Mouse (Mus musculus) embryonic facial prominence, embryonic 10.5 days (tissue): ENCODE measurements at regions not wholly inside any gene's neighbourhood (a gene's known extent, or its start where the extent isn't known, plus 50 kb on each side); places are given as distances from the start of the nearest gene placed in this dataset.
A peak's percentile ranks its signal among the peaks of the same experiment; 100 is the strongest.

ENCODE experiments used
- DNase-seq: peaks from one replicate; pipeline ENCODE4 v3.0.0-alpha.2; 2017; ENCODE audit warnings: low spot score
- H3K27ac ChIP-seq: fragments of 300-500 bp; sonication (generic); replicated peaks from 2 replicates; pipeline ENCODE4 v1.5.1; 2016; ENCODE audit warnings: mild to moderate bottlenecking
- H3K27me3 ChIP-seq: fragments of 300-500 bp; sonication (generic); replicated peaks from 2 replicates; pipeline ENCODE4 v1.6.1; 2016; ENCODE audit warnings: low read depth, mild to moderate bottlenecking; ENCODE audit not compliant: poor library complexity, severe bottlenecking
- H3K36me3 ChIP-seq: fragments of 300-500 bp; sonication (generic); replicated peaks from 2 replicates; pipeline ENCODE4 v1.6.1; 2016; ENCODE audit warnings: mild to moderate bottlenecking, moderate library complexity
- H3K4me1 ChIP-seq: fragments of 300-500 bp; sonication (generic); 2 replicates; pipeline ENCODE4 v1.6.1; 2016
- H3K4me3 ChIP-seq: fragments of 300-500 bp; sonication (generic); 2 replicates; pipeline ENCODE4 v1.5.1; 2016; ENCODE audit warnings: mild to moderate bottlenecking, moderate library complexity
- H3K9me3 ChIP-seq: fragments of 300-500 bp; sonication (generic); 2 replicates; pipeline ENCODE4 v1.6.1; 2016; ENCODE audit warnings: mild to moderate bottlenecking
- WGBS: fragments of 180-500 bp; shearing (Covaris S2); methylation state at CpG from one replicate; pipeline ENCODE4 v1.1.7; 2016; 5-methylcytosine and 5-hydroxymethylcytosine counted together

- Histone ChIP-seq H3K4me3 (no peak overlapping the region), H3K27me3 (no peaks in the 10 kb centered on the region), H3K36me3 (no peaks in the 10 kb centered on the region), H3K27ac (no peak overlapping the region), H3K4me1 (peaks cover 15% of the 10 kb centered on the region), H3K9me3 (no peaks in the 10 kb centered on the region)
- no peak for DNase-seq
- 74% methylated on average over 9 of the region's 9 CpGs for WGBS
These were observed 257.5 kb downstream of the Ankrd50 start for GRCm38 (mm10) chr3:38227121-38227520.

- no peak for DNase-seq
- WGBS, result 61% methylated on average over 2 of the region's 2 CpGs
- H3K9me3 ChIP-seq, result no peaks in the 10 kb centered on the region
These were observed 258.5 kb downstream of the Ankrd50 start for GRCm38 (mm10) chr3:38226147-38226546.

GRCm38 (mm10) chr3:38221834-38222215 lies 262.8 kb downstream of the Ankrd50 start:
- Histone ChIP-seq H3K4me1 (peaks cover 4% of the 10 kb centered on the region; the same call in 1 of the 2 replicates), H3K36me3 (no peaks in the 10 kb centered on the region), H3K4me3 (no peak overlapping the region), H3K27me3 (no peaks in the 10 kb centered on the region), H3K9me3 (no peaks in the 10 kb centered on the region), H3K27ac (no peak overlapping the region)
- WGBS, result 90% methylated on average over 8 of the region's 8 CpGs
- DNase-seq, result no peak

More at GRCm38 (mm10) chr3:38226147-38226546, 258.5 kb downstream of the Ankrd50 start:
- H3K27ac ChIP-seq, result no peak overlapping the region
- H3K4me3 ChIP-seq, result no peak overlapping the region
- no peaks in the 10 kb centered on the region for H3K27me3 ChIP-seq
- peaks cover 14% of the 10 kb centered on the region; the same call in 1 of the 2 replicates for H3K4me1 ChIP-seq
- H3K36me3 ChIP-seq, result no peaks in the 10 kb centered on the region

GRCm38 (mm10) chr3:38220934-38221833 lies 263.5 kb downstream of the Ankrd50 start:
- Histone ChIP-seq H3K27me3 (no peaks in the 10 kb centered on the region), H3K27ac (no peak overlapping the region), H3K4me1 (peaks cover 4% of the 10 kb centered on the region; the same call in 1 of the 2 replicates), H3K36me3 (no peaks in the 10 kb centered on the region), H3K4me3 (no peak overlapping the region), H3K9me3 (no peaks in the 10 kb centered on the region)
- peak; percentile 45 for DNase-seq
- WGBS, result 54% methylated on average over 11 of the region's 11 CpGs

GRCm38 (mm10) chr3:38209081-38209480 lies 275.6 kb downstream of the Ankrd50 start:
- Histone ChIP-seq H3K4me3 (no peak overlapping the region), H3K27me3 (no peaks in the 10 kb centered on the region), H3K4me1 (no peaks in the 10 kb centered on the region), H3K36me3 (no peaks in the 10 kb centered on the region), H3K9me3 (no peaks in the 10 kb centered on the region), H3K27ac (no peak overlapping the region)
- DNase-seq, result no peak
- WGBS, result 86% methylated on average over 3 of the region's 3 CpGs

- Histone ChIP-seq H3K4me3 (no peak overlapping the region), H3K27me3 (no peaks in the 10 kb centered on the region), H3K9me3 (no peaks in the 10 kb centered on the region), H3K36me3 (no peaks in the 10 kb centered on the region), H3K27ac (no peak overlapping the region), H3K4me1 (no peaks in the 10 kb centered on the region)
- WGBS, result 93% methylated on average over 1 of the region's 1 CpGs
- DNase-seq, result no peak
These were observed 276.8 kb downstream of the Ankrd50 start for GRCm38 (mm10) chr3:38207867-38208266.

- no peak overlapping the region for H3K27ac ChIP-seq
- H3K4me1 ChIP-seq, result no peaks in the 10 kb centered on the region
- no peaks in the 10 kb centered on the region for H3K27me3 ChIP-seq
- no peaks in the 10 kb centered on the region for H3K36me3 ChIP-seq
- H3K4me3 ChIP-seq, result no peak overlapping the region
- no peaks in the 10 kb centered on the region; the same call in 1 of the 2 replicates for H3K9me3 ChIP-seq
- DNase-seq, result peak; percentile 62
- 71% methylated on average over 10 of the region's 10 CpGs for WGBS
These were observed 282.6 kb downstream of the Ankrd50 start for GRCm38 (mm10) chr3:38201861-38202656.

GRCm38 (mm10) chr3:38194001-38194400 lies 290.6 kb downstream of the Ankrd50 start:
- WGBS, result 84% methylated on average over 4 of the region's 4 CpGs
- H3K9me3 ChIP-seq, result no peaks in the 10 kb centered on the region
- H3K4me1 ChIP-seq, result no peaks in the 10 kb centered on the region
- H3K4me3 ChIP-seq, result no peak overlapping the region
- H3K27ac ChIP-seq, result no peak overlapping the region
- no peaks in the 10 kb centered on the region for H3K27me3 ChIP-seq
- H3K36me3 ChIP-seq, result no peaks in the 10 kb centered on the region
- DNase-seq, result no peak

GRCm38 (mm10) chr3:38187406-38187896 lies 297.2 kb downstream of the Ankrd50 start:
- WGBS, result 89% methylated on average over 3 of the region's 3 CpGs
- H3K9me3 ChIP-seq, result no peaks in the 10 kb centered on the region
- H3K4me1 ChIP-seq, result no peaks in the 10 kb centered on the region
- no peaks in the 10 kb centered on the region for H3K27me3 ChIP-seq
- no peak overlapping the region for H3K27ac ChIP-seq
- H3K36me3 ChIP-seq, result no peaks in the 10 kb centered on the region
- DNase-seq, result no peak
- H3K4me3 ChIP-seq, result no peak overlapping the region

- 89% methylated on average over 1 of the region's 1 CpGs for WGBS
- Histone ChIP-seq H3K9me3 (no peaks in the 10 kb centered on the region), H3K4me1 (no peaks in the 10 kb centered on the region), H3K27ac (no peak overlapping the region), H3K36me3 (no peaks in the 10 kb centered on the region), H3K27me3 (no peaks in the 10 kb centered on the region), H3K4me3 (no peak overlapping the region)
- no peak for DNase-seq
These were observed 298.1 kb downstream of the Ankrd50 start for GRCm38 (mm10) chr3:38186503-38186902.

- no peak for DNase-seq
- Histone ChIP-seq H3K9me3 (no peaks in the 10 kb centered on the region), H3K4me3 (no peak overlapping the region), H3K36me3 (no peaks in the 10 kb centered on the region), H3K27me3 (no peaks in the 10 kb centered on the region), H3K27ac (no peak overlapping the region), H3K4me1 (no peaks in the 10 kb centered on the region)
These were observed 306.3 kb downstream of the Ankrd50 start for GRCm38 (mm10) chr3:38178295-38178694.

GRCm38 (mm10) chr3:38175946-38176345 lies 308.7 kb downstream of the Ankrd50 start:
- Histone ChIP-seq H3K4me1 (no peaks in the 10 kb centered on the region), H3K4me3 (no peak overlapping the region), H3K9me3 (no peaks in the 10 kb centered on the region), H3K27me3 (no peaks in the 10 kb centered on the region), H3K27ac (no peak overlapping the region), H3K36me3 (no peaks in the 10 kb centered on the region)
- no peak for DNase-seq
- 90% methylated on average over 12 of the region's 12 CpGs for WGBS
